Mouse (Mus musculus): ENCODE data around the gene Slc25a21.

The Slc25a21 gene

GRCm38 (mm10) chr12:57016324-57016723, 180.9 kb downstream of the Slc25a21 start:
- no peak for DNase-seq

- no peak for DNase-seq
Observed at GRCm38 (mm10) chr12:57009010-57009409, 188.3 kb downstream of the Slc25a21 start.

GRCm38 (mm10) chr12:56986049-56986448, 211.2 kb downstream of the Slc25a21 start:
- DNase-seq: peak; percentile 49 to 74

- no peak for DNase-seq
Observed at GRCm38 (mm10) chr12:56982066-56982626, 215.1 kb downstream of the Slc25a21 start.

GRCm38 (mm10) chr12:56975256-56975655, 222.0 kb downstream of the Slc25a21 start:
- DNase-seq: no peak

- no peak for DNase-seq
Observed at GRCm38 (mm10) chr12:56963236-56963635, 234.0 kb downstream of the Slc25a21 start.

GRCm38 (mm10) chr12:56959230-56960051, 237.8 kb downstream of the Slc25a21 start:
- DNase-seq: no peak

GRCm38 (mm10) chr12:56958244-56958643, 239.0 kb downstream of the Slc25a21 start:
- DNase-seq: no peak

GRCm38 (mm10) chr12:56951749-56952657, 245.3 kb downstream of the Slc25a21 start:
- DNase-seq: peak in 1 of 2 experiments; percentile 19

GRCm38 (mm10) chr12:56944265-56944664, 253.0 kb downstream of the Slc25a21 start:
- no peak for DNase-seq

GRCm38 (mm10) chr12:56940861-56941260, 256.4 kb downstream of the Slc25a21 start:
- no peak for DNase-seq

GRCm38 (mm10) chr12:56918145-56918544, 279.1 kb downstream of the Slc25a21 start:
- DNase-seq: no peak

- DNase-seq: peak; percentile 34 to 62
Observed at GRCm38 (mm10) chr12:56906476-56906875, 290.8 kb downstream of the Slc25a21 start.

GRCm38 (mm10) chr12:56905652-56906305, 291.5 kb downstream of the Slc25a21 start:
- peak; percentile 28 to 65 for DNase-seq

- no peak for DNase-seq
Observed at GRCm38 (mm10) chr12:56905222-56905621, 292.1 kb downstream of the Slc25a21 start.

GRCm38 (mm10) chr12:56902774-56903456, 294.4 kb downstream of the Slc25a21 start:
- no peak for DNase-seq

- DNase-seq: no peak
Observed at GRCm38 (mm10) chr12:56897976-56898375, 299.3 kb downstream of the Slc25a21 start.

GRCm38 (mm10) chr12:56897221-56897937, 299.9 kb downstream of the Slc25a21 start:
- DNase-seq: peak; percentile 17 to 80

GRCm38 (mm10) chr12:56894963-56895362, 302.3 kb downstream of the Slc25a21 start:
- no peak for DNase-seq

- DNase-seq: no peak
Observed at GRCm38 (mm10) chr12:56890891-56891726, 306.2 kb downstream of the Slc25a21 start.

All from kidney, postnatal 25 days (tissue).